Mouse (Mus musculus): Measurements from ENCODE around the gene Ppp1r14c.
"Not testable (repeated sequence)": the region's sequence is repeated elsewhere in the genome, so short reads cannot be mapped to it uniquely, and the experiment has no call there.

The Ppp1r14c gene

DNA sequence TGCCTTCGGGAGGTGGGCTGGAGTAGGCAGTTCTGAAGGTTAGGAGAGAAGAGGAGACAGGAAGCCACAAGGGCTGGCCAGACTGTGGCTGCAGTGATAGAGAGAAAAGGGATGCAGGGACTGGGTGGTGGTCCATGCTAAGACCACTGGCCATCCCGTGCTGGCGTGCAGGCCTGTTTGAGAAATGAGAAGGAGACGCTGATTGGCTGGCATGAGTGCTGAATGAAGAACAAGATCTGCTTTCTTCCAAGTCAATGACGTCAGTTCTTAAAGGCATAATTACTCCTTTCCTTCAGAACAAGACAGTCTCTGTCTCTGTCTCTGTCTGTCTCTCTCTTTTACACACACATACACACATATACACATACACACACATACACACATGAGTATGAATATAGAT is 36.4 kb downstream of the Ppp1r14c start:
- no peak for DNase-seq (ENCODE audit: low spot score)

DNA sequence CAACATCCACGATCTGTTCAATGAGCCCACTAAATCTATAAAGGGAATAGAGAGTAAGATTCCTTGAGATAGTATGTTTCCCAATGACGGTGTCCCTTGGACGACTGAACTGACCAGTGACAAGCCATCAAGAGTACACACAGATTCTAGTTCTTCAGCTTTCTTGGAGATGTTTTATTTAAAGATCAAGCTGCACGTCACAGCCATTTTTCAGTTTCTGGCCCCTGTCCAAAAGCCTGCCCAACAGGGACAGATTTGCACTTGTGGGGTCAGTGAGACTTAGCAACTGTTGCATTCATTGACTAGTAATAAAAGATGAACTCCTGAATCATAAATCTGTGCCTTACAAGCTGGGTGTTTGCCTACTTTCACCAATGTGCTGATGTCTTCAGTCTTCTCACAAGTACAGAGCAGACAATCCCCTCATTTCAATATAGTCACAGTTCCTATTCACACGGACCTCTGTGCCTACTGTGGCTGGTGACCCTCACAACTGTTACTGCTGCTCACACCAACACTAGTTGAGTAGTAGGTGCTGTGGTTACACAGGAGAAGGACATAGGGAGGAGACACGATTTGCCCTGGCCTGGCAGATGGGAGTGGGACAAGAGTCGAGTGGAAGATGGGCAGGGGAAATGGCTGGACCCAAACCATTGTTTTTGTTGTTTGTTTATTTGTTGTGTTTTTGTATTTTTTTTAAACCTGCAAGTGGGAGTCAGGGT is 37.7 kb downstream of the Ppp1r14c start:
- no peak for DNase-seq (ENCODE audit: low spot score)

DNA sequence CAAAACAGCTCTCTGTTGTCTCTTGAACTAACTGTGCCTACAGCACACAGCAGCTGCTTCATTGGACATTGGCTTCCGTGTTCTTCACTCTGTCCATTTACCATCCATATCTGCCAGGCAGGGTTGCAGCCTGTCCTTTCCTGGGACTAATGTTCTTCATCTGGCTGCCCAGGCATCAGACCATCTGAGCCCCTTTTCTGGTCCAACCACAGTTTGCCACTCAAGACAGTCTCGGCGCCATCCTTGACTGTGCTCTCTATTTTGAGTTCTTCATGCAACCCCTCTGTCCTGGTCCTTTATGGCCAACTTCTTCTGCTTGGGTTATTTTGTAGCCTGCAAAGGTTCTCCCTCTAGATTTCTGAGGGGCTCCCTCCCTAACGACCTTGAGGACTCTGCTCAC is 38.5 kb downstream of the Ppp1r14c start:
- DNase-seq (ENCODE audit: low spot score) = no peak

DNA sequence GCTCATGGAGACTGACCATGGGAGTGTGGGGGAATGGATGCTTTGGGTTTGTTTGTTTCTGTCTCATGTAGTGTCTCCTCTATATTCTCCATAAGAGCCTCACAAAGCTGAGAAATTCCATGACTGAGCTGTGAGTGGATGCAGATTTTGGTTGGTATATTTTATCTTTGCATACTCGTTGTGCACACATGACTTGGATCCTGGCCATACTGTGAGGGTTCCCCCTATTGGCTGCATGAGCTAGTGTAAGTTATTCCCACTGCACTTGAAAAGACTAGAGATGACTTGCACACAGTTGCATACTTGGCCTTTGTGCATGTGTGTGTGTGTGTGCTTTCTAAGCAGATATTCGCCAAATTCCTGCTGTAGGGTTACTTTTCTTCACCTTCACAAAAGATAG is 40.4 kb downstream of the Ppp1r14c start:
- no peak for DNase-seq (ENCODE audit: low spot score)

DNA sequence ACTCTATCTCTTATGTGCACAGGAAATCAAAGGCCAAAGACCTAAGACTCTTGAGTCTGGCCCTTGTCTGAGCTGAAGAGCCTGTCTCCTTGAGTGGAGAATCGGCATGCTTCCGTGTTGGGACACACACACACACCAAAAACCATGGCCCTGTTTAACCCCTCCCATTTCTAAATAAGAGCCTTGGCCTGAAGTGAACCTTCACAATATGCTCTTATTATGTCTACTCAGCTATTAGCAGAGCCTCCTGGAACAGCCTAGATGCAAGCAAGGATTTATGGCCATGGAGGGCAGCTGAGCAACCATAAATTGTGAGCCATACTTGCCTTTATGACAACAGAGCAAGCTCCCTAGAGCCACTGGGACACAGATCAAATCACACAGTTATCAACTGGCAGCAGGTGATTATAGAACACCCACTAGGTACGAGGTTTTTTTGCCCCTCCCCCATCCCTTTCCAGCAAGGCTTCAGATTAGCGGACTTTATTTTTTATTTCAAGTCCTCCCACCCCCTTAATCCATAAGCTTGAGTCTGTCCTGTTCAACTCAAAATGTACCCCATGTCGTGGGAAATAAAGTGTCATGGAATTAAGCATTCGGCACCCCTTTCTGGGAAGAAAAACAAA is 42.3 kb downstream of the Ppp1r14c start:
- no peak for DNase-seq (ENCODE audit: low spot score)

DNA sequence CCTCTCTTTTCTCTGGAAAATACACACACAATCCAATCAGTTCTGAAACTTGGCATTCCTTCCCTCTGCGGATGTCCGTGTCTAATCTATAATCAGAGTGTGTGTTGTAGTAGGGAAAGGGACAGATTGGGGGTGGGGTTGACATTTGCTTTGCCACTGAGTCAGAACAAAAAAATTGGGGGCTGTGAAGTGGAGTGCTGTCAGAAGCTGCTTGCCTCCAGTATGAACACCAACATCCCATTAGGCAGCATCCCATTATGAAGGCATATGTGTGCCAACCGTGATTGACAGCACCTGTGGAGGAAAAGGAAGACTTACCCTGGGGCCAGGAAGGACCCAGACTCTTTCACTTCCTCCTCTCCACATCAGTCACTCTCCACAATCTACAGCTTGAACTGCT is 42.8 kb downstream of the Ppp1r14c start:
- DNase-seq (ENCODE audit: low spot score) = no peak

DNA sequence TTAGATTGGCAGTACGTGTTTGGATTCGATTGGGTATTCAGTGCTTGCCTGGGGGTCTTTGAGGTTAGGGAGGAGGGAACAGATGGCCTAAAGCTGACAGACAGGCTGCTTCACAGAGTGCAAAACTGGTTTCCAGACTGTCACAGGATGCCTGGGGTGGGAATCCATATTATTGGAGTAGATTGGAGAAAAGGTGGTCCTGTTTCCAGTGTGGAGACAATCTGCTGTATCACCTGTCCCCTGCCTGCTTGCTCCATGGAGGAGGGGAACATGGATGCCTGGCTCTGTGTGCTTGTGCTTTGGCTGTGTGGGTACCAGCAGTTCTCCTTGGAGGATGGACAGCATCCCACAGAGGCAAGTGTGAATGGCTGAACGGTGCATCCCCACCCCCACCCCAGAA is 45.4 kb downstream of the Ppp1r14c start:
- no peak for DNase-seq (ENCODE audit: low spot score)

DNA sequence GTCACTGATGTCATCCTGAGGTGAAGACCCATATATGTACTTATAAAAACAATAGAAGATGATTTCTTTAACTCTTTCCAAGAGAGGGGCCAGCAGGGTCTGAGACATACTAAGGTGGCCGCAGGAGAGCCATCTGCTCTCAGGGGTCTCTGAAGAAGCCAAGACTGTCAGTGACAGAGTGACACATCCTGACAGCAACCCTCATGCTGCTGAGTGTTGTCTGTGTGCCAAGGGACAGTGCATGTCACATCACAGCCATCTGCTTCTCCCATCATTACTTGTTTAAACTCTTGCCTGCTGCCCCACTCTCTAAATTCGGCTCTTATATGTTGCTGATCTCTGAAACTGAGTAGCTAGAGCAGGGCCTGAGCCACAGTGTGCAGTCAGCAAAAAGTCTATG is 45.8 kb downstream of the Ppp1r14c start:
- no peak for DNase-seq (ENCODE audit: low spot score)

DNA sequence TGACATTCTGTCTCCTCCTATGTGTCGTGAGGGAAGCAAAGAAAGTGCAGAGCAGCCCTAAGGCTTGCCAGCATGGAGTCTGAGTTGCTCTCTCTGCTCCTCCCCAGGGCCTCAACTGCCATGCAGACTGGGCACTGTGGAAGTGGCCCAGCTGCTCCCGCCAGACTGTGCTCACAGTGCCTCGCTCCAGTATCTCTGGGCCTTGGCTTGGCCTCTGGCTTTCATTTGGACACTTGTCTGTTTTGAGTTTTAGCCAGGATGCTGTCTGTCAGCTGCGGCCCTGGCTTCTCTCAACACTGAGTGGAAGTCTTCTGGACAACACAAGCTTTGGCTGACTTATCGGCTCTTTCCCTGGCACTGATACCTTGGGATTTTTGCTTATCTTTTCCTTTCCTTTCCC is 49.0 kb downstream of the Ppp1r14c start:
- peak; percentile 85 for DNase-seq (ENCODE audit: low spot score)

DNA sequence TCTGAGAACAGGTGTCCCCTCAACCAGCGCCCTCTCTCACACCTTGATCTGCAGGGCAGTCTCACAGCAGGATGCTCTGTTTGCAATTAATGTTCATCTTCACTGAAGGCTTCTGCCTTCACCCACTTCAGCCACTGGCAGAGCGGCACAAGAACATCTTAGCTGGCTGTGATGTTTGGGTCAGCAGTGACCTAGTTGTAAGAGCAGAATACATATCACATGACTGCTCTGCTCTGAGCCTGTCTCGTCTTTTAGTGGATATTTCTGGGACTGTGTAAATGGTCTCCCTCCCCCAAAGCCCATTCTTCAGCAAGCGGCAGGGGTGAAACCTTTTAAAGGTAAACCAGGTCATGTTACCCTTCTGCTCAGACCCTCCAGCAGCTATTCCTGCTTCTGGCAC is 50.7 kb downstream of the Ppp1r14c start:
- DNase-seq (ENCODE audit: low spot score) = no peak

DNA sequence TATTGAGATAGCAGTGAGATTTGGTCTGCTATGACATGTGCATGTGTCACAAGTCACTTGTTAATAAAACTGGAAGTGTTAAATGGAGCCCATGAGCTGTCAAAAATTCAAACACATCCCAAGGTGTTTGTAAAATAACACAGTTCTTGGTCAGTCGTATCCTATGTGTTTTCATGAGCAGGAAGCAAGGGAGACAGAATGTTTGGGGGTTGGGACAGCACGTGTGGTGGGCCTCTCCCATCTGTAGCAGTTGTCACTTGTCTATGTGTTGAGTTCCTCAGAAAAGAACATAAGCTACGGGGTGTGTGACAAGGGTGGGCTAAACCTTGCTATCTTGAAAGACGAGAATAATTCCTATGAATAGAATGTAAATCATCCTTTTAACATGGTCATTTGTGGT is 51.6 kb downstream of the Ppp1r14c start:
- no peak for DNase-seq (ENCODE audit: low spot score)

DNA sequence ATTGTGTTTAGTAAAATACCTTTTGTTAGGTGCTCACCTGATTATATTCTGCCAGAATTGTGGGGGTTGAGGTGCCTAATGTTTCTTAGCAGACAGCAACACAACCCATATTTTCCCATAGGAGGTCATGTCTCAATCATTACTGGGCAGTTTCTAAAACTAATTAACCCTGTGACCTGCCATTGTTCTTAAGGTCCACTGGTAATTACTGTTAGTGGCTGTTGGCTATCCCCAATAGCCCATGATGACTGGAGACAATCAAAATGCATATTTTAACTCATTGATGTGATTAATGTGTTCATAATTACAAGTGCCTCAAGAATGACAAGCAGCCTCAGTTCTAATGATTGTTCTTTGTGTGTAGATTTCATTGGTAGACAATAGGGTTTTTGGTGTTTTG is 58.2 kb downstream of the Ppp1r14c start:
- DNase-seq (ENCODE audit: low spot score) = no peak

DNA sequence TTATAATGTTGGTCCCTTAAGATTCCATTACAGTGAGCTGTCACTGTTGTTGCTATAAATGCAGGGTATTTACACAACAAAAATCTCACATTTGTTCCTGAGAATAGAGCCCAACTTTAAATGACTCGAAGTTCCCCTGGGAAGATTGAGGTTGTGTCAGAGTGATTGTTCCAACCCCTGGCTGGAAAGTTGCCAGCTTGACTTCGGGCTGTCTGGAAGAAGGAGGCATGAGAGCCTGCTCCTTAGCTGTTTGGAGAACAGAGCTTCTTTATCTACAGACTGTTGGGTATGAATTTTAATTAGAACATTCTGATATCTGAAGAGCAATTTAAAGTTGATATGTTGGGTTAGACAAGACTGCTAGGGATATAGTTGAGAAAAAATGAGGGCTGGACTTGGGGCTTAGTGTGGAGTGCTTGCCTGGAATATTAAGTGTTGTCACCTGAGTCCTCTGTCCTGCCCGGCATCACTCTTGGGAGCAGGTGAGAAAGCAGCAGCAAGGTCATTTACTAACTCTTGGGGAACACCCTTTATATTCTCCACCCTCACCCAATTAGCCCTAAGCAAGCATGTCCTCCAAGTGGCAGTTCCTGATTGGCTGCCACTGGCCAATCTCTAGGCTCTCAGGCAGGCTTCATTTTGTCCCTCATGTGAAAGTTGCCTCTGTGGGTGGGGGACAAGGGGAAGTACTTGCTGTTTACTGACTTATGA is 62.0 kb downstream of the Ppp1r14c start:
- DNase-seq (ENCODE audit: low spot score) = peak; percentile 59

DNA sequence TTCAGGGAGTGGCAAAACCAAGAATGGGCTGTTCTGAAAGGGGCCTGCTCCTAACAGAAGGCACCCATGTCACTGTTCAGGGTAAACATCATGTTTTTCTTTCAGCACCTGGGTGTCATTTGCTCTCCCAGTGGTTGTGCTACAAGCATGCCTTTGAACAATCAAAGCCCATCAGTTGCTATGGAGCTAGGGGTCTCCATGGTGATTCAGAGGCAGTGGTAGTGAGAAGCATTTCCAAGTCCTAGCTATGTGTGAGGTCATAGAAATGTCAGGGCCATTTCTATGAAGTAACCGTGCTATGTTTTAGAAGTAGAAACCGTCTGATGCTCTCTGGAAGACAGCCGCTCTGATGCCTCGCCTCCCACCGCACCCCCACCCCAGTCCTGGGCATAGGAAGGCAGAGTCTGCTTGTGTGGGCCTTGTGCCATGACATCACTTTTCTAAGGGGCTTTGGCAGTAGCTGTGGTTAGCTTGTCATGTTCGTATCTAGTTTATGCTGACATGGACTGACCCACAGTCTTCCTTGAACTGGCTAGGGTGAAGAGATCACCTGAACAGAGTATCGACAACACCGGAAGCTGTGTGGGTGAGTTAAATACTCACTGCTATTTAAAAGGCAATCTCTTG is 69.1 kb downstream of the Ppp1r14c start:
- no peak for DNase-seq (ENCODE audit: low spot score)

DNA sequence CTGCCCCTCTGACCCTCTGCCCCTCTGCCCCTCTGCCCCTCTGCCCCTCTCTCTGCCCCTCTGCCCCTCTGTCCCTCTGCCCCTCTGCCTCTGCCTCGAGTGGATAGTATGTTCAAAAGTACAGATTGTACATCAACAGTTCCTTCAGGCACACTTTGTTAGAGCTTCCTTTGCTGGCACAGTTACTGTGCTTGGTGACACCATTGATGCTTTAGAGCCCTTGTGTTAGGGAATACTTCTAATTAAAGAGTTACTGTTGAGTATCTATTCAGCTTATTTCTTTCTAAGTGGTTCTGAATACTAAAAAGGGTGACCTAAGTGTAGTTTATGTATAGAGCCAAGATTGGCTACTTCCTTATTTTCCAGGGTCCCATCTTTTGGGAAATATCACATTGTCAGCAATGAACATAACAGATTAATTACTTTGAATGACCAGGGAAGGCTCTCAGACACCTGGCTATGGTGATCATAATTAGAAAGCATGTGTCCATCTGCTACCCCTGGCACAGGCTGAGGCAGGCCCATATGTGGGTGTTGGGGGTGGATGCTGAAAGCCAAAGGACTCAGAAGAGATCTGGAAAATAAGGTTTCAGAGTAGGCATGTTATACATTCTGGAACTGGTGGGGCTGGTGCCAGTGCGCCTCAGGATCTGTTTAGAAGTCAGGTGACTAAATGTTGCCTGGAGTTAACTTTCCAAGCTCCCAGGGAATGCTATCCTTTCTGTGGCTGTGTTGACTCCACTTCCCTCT is 75.0 kb downstream of the Ppp1r14c start:
- DNase-seq (ENCODE audit: low spot score) = no peak

DNA sequence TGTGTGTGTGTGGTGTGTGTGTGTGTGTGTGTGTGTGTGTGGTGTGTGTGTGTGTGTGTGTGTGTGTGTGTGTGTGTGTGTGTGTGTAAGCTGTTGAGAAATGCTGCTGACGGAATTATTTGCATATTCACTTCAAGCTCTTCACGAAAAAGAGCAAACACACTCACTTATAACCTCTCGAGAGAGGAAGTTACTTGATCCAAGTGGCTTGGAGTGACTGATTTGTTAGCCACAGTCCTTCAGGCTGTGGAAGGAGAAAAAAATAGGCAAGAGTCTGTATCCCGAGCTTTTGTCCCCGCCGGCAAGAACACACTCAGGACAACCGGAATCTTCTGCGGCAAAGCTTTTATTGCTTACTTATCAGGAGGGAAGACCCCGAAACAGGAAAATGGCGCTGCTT is 80.9 kb downstream of the Ppp1r14c start:
- DNase-seq (ENCODE audit: low spot score) = not testable (repeated sequence)

DNA sequence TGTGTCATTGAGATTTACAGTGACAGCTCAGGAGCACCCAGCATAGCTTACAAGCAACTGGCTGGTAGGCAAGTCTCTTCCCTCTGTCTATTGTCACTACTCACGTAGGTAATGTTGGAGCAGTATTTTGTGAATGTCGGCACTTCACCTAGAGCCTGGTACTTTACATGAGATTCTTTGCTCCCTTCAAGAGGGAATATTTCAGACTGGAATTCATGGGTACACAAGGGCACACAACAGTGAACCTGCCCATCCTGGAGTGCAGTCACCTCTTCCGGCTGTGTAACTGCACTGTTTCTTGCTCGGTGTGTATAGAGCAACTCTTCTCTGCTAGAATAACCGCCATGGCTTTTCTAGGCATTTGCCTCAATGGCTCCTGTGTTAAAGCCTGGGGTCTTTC is 82.8 kb downstream of the Ppp1r14c start:
- DNase-seq (ENCODE audit: low spot score) = no peak

DNA sequence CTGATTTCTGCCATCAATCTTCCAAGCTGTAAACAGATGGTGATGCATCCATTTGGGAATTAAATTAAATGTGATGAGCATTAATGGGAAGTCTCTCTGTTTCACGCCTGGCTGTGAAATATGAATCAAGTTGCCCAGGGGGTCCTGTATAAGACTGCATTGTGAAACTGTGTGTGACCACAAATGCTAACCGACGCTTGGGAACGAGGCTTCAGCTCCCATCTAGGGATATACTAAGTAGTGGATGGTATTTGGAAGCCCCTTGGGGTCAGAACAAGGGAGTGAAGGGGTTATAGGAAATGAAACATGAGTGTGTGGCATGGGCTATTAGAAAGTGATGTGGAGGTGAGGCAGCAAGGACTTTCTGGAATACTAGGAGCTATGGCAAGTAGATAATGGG is 86.1 kb downstream of the Ppp1r14c start:
- no peak for DNase-seq (ENCODE audit: low spot score)

DNA sequence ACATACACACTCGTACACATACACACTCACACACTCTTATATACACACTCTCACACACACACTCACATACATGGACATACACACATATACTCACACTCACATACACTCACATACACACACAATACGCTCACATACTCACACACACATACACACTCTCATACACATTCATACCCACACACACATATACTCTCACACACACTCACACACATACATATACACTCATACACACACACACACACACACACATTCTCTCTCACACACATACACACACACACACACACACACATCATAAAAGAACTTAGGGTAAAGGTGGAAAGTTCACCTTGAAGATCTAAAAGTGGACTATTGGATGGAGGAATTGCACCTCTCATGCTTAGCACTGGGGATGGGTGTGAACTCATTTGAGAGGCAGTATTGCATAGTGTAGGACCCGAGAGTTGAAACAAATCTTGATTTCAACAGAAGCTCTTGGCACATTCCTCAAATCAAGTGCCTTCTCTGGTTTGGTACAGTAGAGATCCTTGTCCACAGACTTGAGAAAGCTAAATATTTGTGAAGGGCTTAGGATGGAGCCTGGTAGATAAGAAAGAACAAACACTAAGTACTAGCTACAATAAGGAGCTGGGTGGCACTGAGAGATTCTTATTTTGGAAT is 87.1 kb downstream of the Ppp1r14c start:
- no peak for DNase-seq (ENCODE audit: low spot score)

DNA sequence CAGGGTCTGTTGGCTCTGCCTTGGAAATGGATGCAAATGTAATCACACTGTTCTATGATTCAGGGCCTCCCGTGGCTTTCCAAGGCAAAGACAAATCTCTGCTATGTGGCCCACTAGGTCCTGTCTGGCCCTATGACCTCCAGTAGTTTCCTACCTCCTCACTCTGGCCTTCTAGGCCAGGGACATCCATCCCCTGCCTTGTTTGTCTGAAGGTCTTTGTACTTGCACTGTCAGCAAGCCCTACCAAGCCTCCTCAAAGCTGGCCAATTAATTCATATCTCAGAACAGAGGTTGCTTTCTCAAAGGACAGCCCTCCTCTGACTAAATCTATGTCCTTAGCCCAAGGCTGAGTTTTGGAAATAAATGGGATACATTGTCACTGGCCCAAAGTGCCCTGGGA is 92.8 kb downstream of the Ppp1r14c start:
- DNase-seq (ENCODE audit: low spot score) = no peak

DNA sequence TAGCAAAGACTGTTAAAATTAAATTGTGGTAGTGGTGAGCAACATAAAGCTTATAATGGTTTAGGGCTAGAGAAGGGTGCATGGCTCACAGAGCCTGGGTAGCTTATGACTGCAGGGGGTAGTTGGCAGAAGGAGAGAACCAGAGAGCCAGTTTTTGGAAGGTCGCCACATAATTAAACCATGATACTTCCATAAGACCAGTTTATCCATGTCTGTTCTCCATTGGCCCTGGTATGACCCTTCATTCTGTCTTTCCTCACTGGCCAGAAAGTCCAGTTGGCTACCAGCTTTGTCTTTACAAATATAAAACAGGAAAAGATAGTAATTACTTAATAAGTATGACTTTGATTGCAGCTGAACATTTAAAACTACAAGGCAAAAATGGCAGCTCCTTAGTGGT is 95.0 kb downstream of the Ppp1r14c start:
- peak; percentile 58 for DNase-seq (ENCODE audit: low spot score)

DNA sequence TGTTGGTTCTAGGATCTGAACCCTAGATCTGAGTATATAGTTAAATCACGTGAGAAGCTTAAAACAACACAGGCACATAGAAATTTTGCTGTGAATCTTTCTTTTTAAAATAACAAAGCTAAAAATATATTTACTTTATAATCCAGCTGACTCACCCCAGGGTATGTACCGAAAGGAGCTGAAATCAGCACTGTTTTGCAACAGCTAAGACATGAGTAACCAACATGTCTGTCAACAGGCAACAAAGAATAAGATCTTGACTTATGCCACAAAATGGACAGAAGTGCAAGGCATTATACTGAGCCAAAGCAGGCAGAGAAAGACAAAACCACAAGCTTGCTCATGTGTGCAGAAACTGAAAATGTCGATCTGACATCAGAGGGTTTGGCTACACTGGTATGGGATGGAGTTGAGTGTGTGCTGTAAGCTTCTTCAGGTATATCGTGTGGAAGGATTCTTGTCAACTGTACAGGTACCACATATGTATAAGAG is 100.3 kb downstream of the Ppp1r14c start:
- DNase-seq (ENCODE audit: low spot score) = no peak
